Mouse (Mus musculus) ES-E14 (cell line): ENCODE data around the gene Tubal3. TPM values are rescaled to one million over a fixed set of nuclear protein-coding genes. Genes with fewer than 3 reads are reported as not detected.

Experiments used
- DNase-seq: peaks from one replicate; pipeline ENCODE4 v3.0.0-alpha.2; 2013; ENCODE audit warnings: low read depth, low spot score
- H3K27ac ChIP-seq: 2 replicates; pipeline ENCODE4 v1.5.1; 2012; ENCODE audit warnings: low read depth, mild to moderate bottlenecking, low read length, moderate library complexity, mixed read lengths; ENCODE audit not compliant: poor library complexity, insufficient read depth, severe bottlenecking
- H3K36me3 ChIP-seq: 2 replicates; pipeline ENCODE4 v1.6.1; 2012; ENCODE audit warnings: mild to moderate bottlenecking, low read length, moderate library complexity, mixed read lengths; ENCODE audit not compliant: control insufficient read depth, poor library complexity, insufficient read depth, severe bottlenecking
- H3K4me1 ChIP-seq, 2 experiments: fragments of 150-350 bp in 1 of 2; sonication (generic) in 1 of 2; 2 replicates each; pipeline ENCODE4 v1.6.1; 2012; ENCODE audit warnings: low read length in 2 of 2, mild to moderate bottlenecking in 1 of 2, mixed read lengths in 1 of 2; ENCODE audit not compliant: control insufficient read depth in 2 of 2, insufficient read depth in 2 of 2, poor library complexity in 1 of 2
- H3K4me3 ChIP-seq, 2 experiments: fragments of 150-350 bp in 1 of 2; sonication (generic) in 1 of 2; 2 replicates each; pipeline ENCODE4 v1.5.1; 2012; ENCODE audit warnings: low read length in 2 of 2, low read depth in 1 of 2, mild to moderate bottlenecking in 1 of 2, mixed read lengths in 1 of 2; ENCODE audit not compliant: insufficient read depth in 1 of 2, poor library complexity in 1 of 2, severe bottlenecking in 1 of 2
- H3K9ac ChIP-seq: 2 replicates; pipeline ENCODE4 v1.6.1; 2012; ENCODE audit warnings: low read depth, mild to moderate bottlenecking, low read length, mixed read lengths; ENCODE audit not compliant: poor library complexity, insufficient read depth, severe bottlenecking
- H3K9me3 ChIP-seq: fragments of 150-350 bp; sonication (generic); 2 replicates; pipeline ENCODE4 v1.6.1; 2012; ENCODE audit warnings: low read depth, mild to moderate bottlenecking, low read length; ENCODE audit not compliant: control insufficient read depth, insufficient read depth
- CHD2 ChIP-seq: IDR thresholded peaks from 2 replicates; pipeline ENCODE4 v1.6.1; 2014; ENCODE audit warnings: mild to moderate bottlenecking, low read depth, low read length, inconsistent platforms
- HCFC1 ChIP-seq: IDR thresholded peaks from 2 replicates; pipeline ENCODE4 v1.6.1; 2012; ENCODE audit warnings: low read length, inconsistent platforms, borderline replicate concordance; ENCODE audit not compliant: insufficient read depth
- MAFK ChIP-seq: IDR thresholded peaks from 2 replicates; pipeline ENCODE4 v1.6.1; 2014; ENCODE audit warnings: mild to moderate bottlenecking, low read depth, low read length, inconsistent platforms; ENCODE audit not compliant: insufficient read depth
- ZC3H11A ChIP-seq: IDR thresholded peaks from 2 replicates; pipeline ENCODE4 v1.6.1; 2012; ENCODE audit warnings: low read depth, mild to moderate bottlenecking, inconsistent platforms, low read length, borderline replicate concordance
- ZNF384 ChIP-seq: IDR thresholded peaks from 2 replicates; pipeline ENCODE4 v1.6.1; 2012; ENCODE audit warnings: low read depth, low read length, inconsistent platforms
- in situ Hi-C, 2 experiments: fragments of 600-800 bp; cut with MboI; formaldehyde crosslinking; loops; one replicate each; pipeline ENCODE4 v1.15.1; 2025; ENCODE audit warnings: low sequenced_read_pairs in 2 of 2, inconsistent platforms in 1 of 2; ENCODE audit not compliant: unreplicated experiment in 2 of 2
- total RNA-seq: library from RNA; depleted of rRNA; stranded (reverse); fragments of 300-350 nt; gene quantifications from 2 replicates; pipeline ENCODE4 v1.2.3, GENCODE M21; 2012

Tubal3 gene
- total RNA-seq, 1 experiment, result not detected

GRCm38 (mm10) chr13:3899301-3899700 lies 18.8 kb upstream of the Tubal3 start:
- Histone ChIP-seq H3K36me3 (peaks cover 4% of the 10 kb centered on the region; the same call in 1 of the 2 replicates), H3K4me1 (0 out of 4 replicates have a peak, but pooled peaks cover 0 to 2% of the 10 kb centered on the region in 2 experiments), H3K9me3 (no peaks in the 10 kb centered on the region), H3K27ac (no peak overlapping the region), H3K9ac (no peak overlapping the region), H3K4me3 (no peak overlapping the region)
- in situ Hi-C loops, result loop anchor here in 1 of 2 experiments (25.0 kb wide), 1 partner anchor 237 kb away; no protein-coding TSS in a partner anchor
- TF ChIP-seq CHD2 (no peak), MAFK (no peak), HCFC1 (no peak), ZNF384 (no peak), ZC3H11A (no peak)
- DNase-seq, result no peak

GRCm38 (mm10) chr13:3907151-3907696 lies 10.8 kb upstream of the Tubal3 start:
- peaks cover 4% of the 10 kb centered on the region; the same call in 1 of the 2 replicates for H3K36me3 ChIP-seq
- in situ Hi-C loops, result no loop called here

GRCm38 (mm10) chr13:3908262-3908661 lies 9.8 kb upstream of the Tubal3 start:
- peaks cover 4% of the 10 kb centered on the region; the same call in 1 of the 2 replicates for H3K36me3 ChIP-seq

More at GRCm38 (mm10) chr13:3907151-3907696, 10.8 kb upstream of the Tubal3 start:
- Histone ChIP-seq H3K4me1 (peaks cover 0 to 3% of the 10 kb centered on the region in 2 experiments; a peak in 1 of 4 replicates), H3K9me3 (no peaks in the 10 kb centered on the region), H3K4me3 (no peak overlapping the region), H3K27ac (no peak overlapping the region), H3K9ac (no peak overlapping the region)
- TF ChIP-seq MAFK (no peak), HCFC1 (no peak), ZNF384 (no peak), CHD2 (no peak), ZC3H11A (no peak)
- DNase-seq, result no peak

GRCm38 (mm10) chr13:3910356-3910755 lies 7.7 kb upstream of the Tubal3 start:
- DNase-seq, result no peak
- Histone ChIP-seq H3K4me3 (no peak overlapping the region; a peak in 1 of 4 replicates), H3K9ac (no peak overlapping the region), H3K9me3 (no peaks in the 10 kb centered on the region), H3K27ac (no peak overlapping the region), H3K4me1 (peaks cover 0 to 3% of the 10 kb centered on the region in 2 experiments; a peak in 1 of 4 replicates), H3K36me3 (peaks cover 4% of the 10 kb centered on the region; the same call in 1 of the 2 replicates)
- in situ Hi-C loops, result no loop called here
- TF ChIP-seq CHD2 (no peak), ZC3H11A (no peak), ZNF384 (no peak), HCFC1 (no peak), MAFK (no peak)

More at GRCm38 (mm10) chr13:3908262-3908661, 9.8 kb upstream of the Tubal3 start:
- Histone ChIP-seq H3K27ac (no peak overlapping the region), H3K4me3 (no peak overlapping the region), H3K9me3 (no peaks in the 10 kb centered on the region), H3K4me1 (peaks cover 0 to 3% of the 10 kb centered on the region in 2 experiments; a peak in 1 of 4 replicates), H3K9ac (no peak overlapping the region)
- in situ Hi-C loops, result no loop called here
- no peak for DNase-seq
- TF ChIP-seq MAFK, result no peak
- TF ChIP-seq ZC3H11A, result no peak
- TF ChIP-seq HCFC1, result no peak
- no peak for TF ChIP-seq CHD2
- no peak for TF ChIP-seq ZNF384
